Mouse (Mus musculus): ENCODE data around the gene Ankrd13a. TPM values are rescaled to one million over a fixed set of nuclear protein-coding genes. Genes with fewer than 3 reads are reported as not detected.
A peak's percentile ranks its signal among the peaks of the same experiment; 100 is the strongest.
"Not testable (repeated sequence)": the region's sequence is repeated elsewhere in the genome, so short reads cannot be mapped to it uniquely, and the experiment has no call there.

The Ankrd13a gene
- polyA plus RNA-seq, 1 experiment from 2014 or later = 11.9 TPM

DNA sequence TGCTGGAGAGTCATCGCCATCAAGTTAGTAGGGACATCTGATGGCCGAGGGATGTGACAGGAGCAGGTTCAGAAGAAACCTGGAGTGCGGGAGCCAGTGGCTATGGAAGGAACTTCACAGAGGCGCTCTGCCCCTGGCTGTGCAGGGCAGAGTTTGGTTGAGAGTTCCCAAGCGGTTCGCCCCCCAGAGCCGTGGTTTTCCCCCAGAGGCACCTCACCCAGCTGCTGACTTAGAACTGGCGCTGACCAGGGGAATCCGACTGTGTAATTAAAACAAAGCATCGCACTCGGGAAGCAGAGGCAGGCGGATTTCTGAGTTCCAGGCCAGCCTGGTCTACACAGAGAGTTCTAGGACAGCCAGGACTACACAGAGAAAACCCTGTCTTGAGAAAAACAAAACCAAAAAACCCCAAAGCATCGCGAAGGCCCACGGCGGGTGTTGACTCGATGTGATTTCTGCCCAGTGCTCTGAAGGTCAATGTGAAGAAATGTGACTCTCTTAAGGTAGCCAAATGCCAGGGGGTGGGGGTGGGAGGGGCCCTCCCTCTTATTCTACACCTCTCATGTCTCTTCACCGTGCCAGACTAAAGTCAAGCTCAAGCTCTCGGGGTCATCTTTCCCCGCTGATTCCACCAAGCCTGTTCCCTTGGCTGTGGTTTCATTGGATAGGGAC lies 77.2 kb downstream of the Ankrd13a start:
- Histone ChIP-seq H3K4me3 (ENCODE audit: low read length) (no peak overlapping the region), H3K4me2 (ENCODE audit: low read length) (no peak overlapping the region), H3K27me3 (replicated peaks; ENCODE audit: control insufficient read depth, insufficient read depth, low read length) (no peaks in the 10 kb centered on the region), H3K9me3 (ENCODE audit: control insufficient read depth, low read length) (no peaks in the 10 kb centered on the region), H3K36me3 (ENCODE audit: control insufficient read depth, insufficient read depth, low read length) (no peaks in the 10 kb centered on the region), H3K4me1 (ENCODE audit: control insufficient read depth, insufficient read depth, low read depth, low read length) (no peaks in the 10 kb centered on the region), H3K9ac (ENCODE audit: low read depth, low read length) (no peak overlapping the region), H3K27ac (ENCODE audit: low read depth, low read length) (no peak overlapping the region)
- ATAC-seq = no peak
- WGBS = 90% methylated on average over 20 of the region's 20 CpGs

DNA sequence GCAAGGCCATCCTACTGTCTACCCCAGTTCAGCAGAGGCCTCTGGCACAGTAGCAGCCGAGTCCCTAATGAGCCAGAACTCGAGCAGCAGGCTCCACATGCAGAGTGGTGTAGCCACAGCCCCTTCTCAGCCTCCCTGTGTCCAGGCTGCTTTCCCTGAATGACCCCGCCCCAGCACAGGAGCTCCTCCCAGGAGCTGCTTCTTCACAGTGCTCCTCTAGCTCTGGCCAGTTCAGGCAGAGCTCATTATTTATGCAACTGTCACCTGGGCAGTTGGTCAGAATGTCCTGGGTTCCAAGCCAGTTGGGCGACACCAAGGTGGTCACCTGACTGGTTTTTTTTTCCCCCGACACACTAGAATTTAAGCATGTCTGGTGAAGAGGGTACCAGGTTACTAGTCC lies 78.9 kb downstream of the Ankrd13a start, which contains the start of gene 4930519G04Rik:
TSS of gene 4930519G04Rik (plus strand) at position 301 of the 400 bp plus-strand sequence.
- not testable (repeated sequence) for H3K4me3 ChIP-seq (ENCODE audit: low read length); ATAC-seq; H3K4me2 ChIP-seq (ENCODE audit: low read length); H3K9ac ChIP-seq (ENCODE audit: low read depth, low read length); H3K9me3 ChIP-seq (ENCODE audit: control insufficient read depth, low read length); H3K4me1 ChIP-seq (ENCODE audit: control insufficient read depth, insufficient read depth, low read depth, low read length); H3K27me3 ChIP-seq (replicated peaks; ENCODE audit: control insufficient read depth, insufficient read depth, low read length); H3K27ac ChIP-seq (ENCODE audit: low read depth, low read length); H3K36me3 ChIP-seq (ENCODE audit: control insufficient read depth, insufficient read depth, low read length)
- WGBS = 82% methylated on average over 3 of the region's 5 CpGs

Small RNA genes within 50 kb of the gene (microRNA-seq; reads per million reads assigned to microRNA genes)
- 5.0 reads per million, percentile 17 among the genes with 10 or more reads in this experiment for gene Mir6240

Other genes with a start within 250 kb of the Ankrd13a start
- 4.7 and 4.9 TPM in 2 replicates for gene Fam222a, start 206.7 kb upstream of the Ankrd13a start, polyA plus RNA-seq (2015; fragmentation: Nextera tagmentation; extraction: Ambion mirVana)
- gene Trpv4, start 116.3 kb upstream of the Ankrd13a start, polyA plus RNA-seq (2015; fragmentation: Nextera tagmentation; extraction: Ambion mirVana) = 2.3 and 3.0 TPM in 2 replicates
- 49.9 and 53.4 TPM in 2 replicates for gene Gltp, start 83.7 kb upstream of the Ankrd13a start, polyA plus RNA-seq (2015; fragmentation: Nextera tagmentation; extraction: Ambion mirVana)
- gene Tchp, start 66.9 kb upstream of the Ankrd13a start, polyA plus RNA-seq (2015; fragmentation: Nextera tagmentation; extraction: Ambion mirVana) = 15.6 and 16.9 TPM in 2 replicates
- 40.6 and 50.2 TPM in 2 replicates for gene Git2, start 840 bp downstream of the Ankrd13a start, polyA plus RNA-seq (2015; fragmentation: Nextera tagmentation; extraction: Ambion mirVana)
- gene 1500011B03Rik, start 48.8 kb downstream of the Ankrd13a start, polyA plus RNA-seq (2015; fragmentation: Nextera tagmentation; extraction: Ambion mirVana) = 285 and 306 TPM in 2 replicates
- not detected in 2 replicates for gene 4930519G04Rik, start 79.0 kb downstream of the Ankrd13a start, polyA plus RNA-seq (2015; fragmentation: Nextera tagmentation; extraction: Ambion mirVana)
- gene Gm9936, start 84.0 kb downstream of the Ankrd13a start, polyA plus RNA-seq (2015; fragmentation: Nextera tagmentation; extraction: Ambion mirVana) = 3.2 and 3.6 TPM in 2 replicates
- 4.9 and 5.3 TPM in 2 replicates for gene Oasl2, start 122.3 kb downstream of the Ankrd13a start, polyA plus RNA-seq (2015; fragmentation: Nextera tagmentation; extraction: Ambion mirVana)
- 0.26 and 0.31 TPM in 2 replicates for gene Oasl1, start 148.6 kb downstream of the Ankrd13a start, polyA plus RNA-seq (2015; fragmentation: Nextera tagmentation; extraction: Ambion mirVana)
- gene 2210016L21Rik, start 167.5 kb downstream of the Ankrd13a start, polyA plus RNA-seq (2015; fragmentation: Nextera tagmentation; extraction: Ambion mirVana) = 125 and 142 TPM in 2 replicates
- not detected in 2 replicates for gene Hnf1a, start 196.4 kb downstream of the Ankrd13a start, polyA plus RNA-seq (2015; fragmentation: Nextera tagmentation; extraction: Ambion mirVana)
- gene Sppl3, start 236.5 kb downstream of the Ankrd13a start, polyA plus RNA-seq (2015; fragmentation: Nextera tagmentation; extraction: Ambion mirVana) = 17.3 and 19.1 TPM in 2 replicates

Measured in hindbrain, embryonic 16.5 days (tissue).